Mouse (Mus musculus) thymus, adult 2 months (tissue): Measurements from ENCODE around the gene Ap5s1. TPM values are rescaled to one million over a fixed set of nuclear protein-coding genes. Genes with fewer than 3 reads are reported as not detected.

ENCODE experiments used
- DNase-seq: peaks from one replicate; pipeline ENCODE4 v3.0.0; 2021
- H3K27ac ChIP-seq: fragments of 200-500 bp; 2 replicates; pipeline ENCODE4 v1.5.1; 2012; ENCODE audit warnings: low read length, control low read depth; ENCODE audit not compliant: control insufficient read depth, insufficient read depth
- H3K27me3 ChIP-seq: fragments of 200-500 bp; 2 replicates; pipeline ENCODE4 v1.6.1; 2012; ENCODE audit warnings: mild to moderate bottlenecking, low read length, moderate library complexity, mixed read lengths; ENCODE audit not compliant: control insufficient read depth, insufficient read depth
- H3K36me3 ChIP-seq: fragments of 200-500 bp; 2 replicates; pipeline ENCODE4 v1.6.1; 2012; ENCODE audit warnings: mild to moderate bottlenecking, low read length, moderate library complexity; ENCODE audit not compliant: control insufficient read depth, insufficient read depth
- H3K4me1 ChIP-seq: fragments of 200-500 bp; replicated peaks from 2 replicates; pipeline ENCODE4 v1.6.1; 2012; ENCODE audit warnings: low read length; ENCODE audit not compliant: control insufficient read depth, insufficient read depth
- H3K4me3 ChIP-seq: fragments of 200-500 bp; 2 replicates; pipeline ENCODE4 v1.5.1; 2012; ENCODE audit warnings: mild to moderate bottlenecking, low read length, control low read depth, moderate library complexity; ENCODE audit not compliant: control insufficient read depth, insufficient read depth
- CTCF ChIP-seq: fragments of 200-500 bp; IDR thresholded peaks from 2 replicates; pipeline ENCODE4 v1.5.1; 2012; ENCODE audit warnings: mild to moderate bottlenecking, control low read depth, low read length, moderate library complexity, borderline replicate concordance; ENCODE audit not compliant: control insufficient read depth, poor library complexity, insufficient read depth; ENCODE audit errors: extremely low read depth
- POLR2A ChIP-seq: fragments of 200-500 bp; IDR thresholded peaks from 2 replicates; pipeline ENCODE4 v1.6.1; 2012; ENCODE audit warnings: mild to moderate bottlenecking, low read length, control low read depth, moderate library complexity; ENCODE audit not compliant: control insufficient read depth, poor library complexity, insufficient read depth; ENCODE audit errors: extremely low read depth
- WGBS: fragments of 180-500 bp; shearing (Covaris S2); methylation state at CpG from one replicate; pipeline ENCODE4 v1.1.7; 2018; 5-methylcytosine and 5-hydroxymethylcytosine counted together
- polyA plus RNA-seq: library from polyadenylated mRNA; depleted of rRNA; stranded (reverse); fragments of >200 nt; gene quantifications from 2 replicates; pipeline ENCODE4 v1.2.3, GENCODE M21; 2012

Ap5s1 gene
- polyA plus RNA-seq, 1 experiment = 52.7 TPM

- Histone ChIP-seq H3K4me3 (peak within 1 kb of the TSS; percentile 79), H3K27me3 (no peaks in the 10 kb centered on the region), H3K27ac (no peak within 1 kb of the TSS), H3K4me1 (peaks cover 17% of the 10 kb centered on the region), H3K36me3 (no peaks in the 10 kb centered on the region)
- peak; percentile 78 for DNase-seq
- WGBS = 15% methylated on average over 57 of the region's 57 CpGs
- TF ChIP-seq CTCF (peak; percentile 90), POLR2A (no peak)
Measured at GRCm38 (mm10) chr2:131179990-131180587, 26.8 kb upstream of the Ap5s1 start, which contains the start of gene Cenpb. Gene Cenpb (minus strand): TSS chr2:131180067.

- Histone ChIP-seq H3K27me3 (no peaks in the 10 kb centered on the region), H3K4me1 (peaks cover 36% of the 10 kb centered on the region), H3K4me3 (peak overlapping the region; percentile 73), H3K27ac (peak overlapping the region; percentile 29; the same call in 1 of the 2 replicates), H3K36me3 (no peaks in the 10 kb centered on the region)
- WGBS = 3% methylated on average over 14 of the region's 14 CpGs
- no peak for DNase-seq
- no peak for TF ChIP-seq POLR2A
- TF ChIP-seq CTCF = no peak
Measured at GRCm38 (mm10) chr2:131186343-131186742, 20.5 kb upstream of the Ap5s1 start.

- 2% methylated on average over 43 of the region's 43 CpGs for WGBS
- TF ChIP-seq CTCF = no peak
- TF ChIP-seq POLR2A = no peak
- DNase-seq = peak; percentile 85
- Histone ChIP-seq H3K27ac (peak within 1 kb of the TSS; percentile 29; the same call in 1 of the 2 replicates), H3K27me3 (no peaks in the 10 kb centered on the region), H3K4me1 (peaks cover 37% of the 10 kb centered on the region), H3K36me3 (no peaks in the 10 kb centered on the region), H3K4me3 (peak within 1 kb of the TSS; percentile 73)
Measured at GRCm38 (mm10) chr2:131186771-131187601, 19.9 kb upstream of the Ap5s1 start, which contains the start of the genes Cdc25b and Spef1. Gene Cdc25b (plus strand): TSS chr2:131186949. Gene Spef1 (minus strand): TSS chr2:131187282.

GRCm38 (mm10) chr2:131187602-131187922, 19.3 kb upstream of the Ap5s1 start:
- peaks cover 37% of the 10 kb centered on the region for H3K4me1 ChIP-seq
- WGBS = 59% methylated on average over 3 of the region's 3 CpGs
- DNase-seq = no peak
- H3K36me3 ChIP-seq = peaks cover 5% of the 10 kb centered on the region; the same call in 1 of the 2 replicates
- TF ChIP-seq CTCF = no peak
- no peak for TF ChIP-seq POLR2A
- H3K4me3 ChIP-seq = peak overlapping the region; percentile 73
- no peak overlapping the region for H3K27ac ChIP-seq
- no peaks in the 10 kb centered on the region for H3K27me3 ChIP-seq

- no peak for DNase-seq
- Histone ChIP-seq H3K4me3 (no peak overlapping the region), H3K27ac (no peak overlapping the region), H3K36me3 (peaks cover 9% of the 10 kb centered on the region), H3K4me1 (peaks cover 37% of the 10 kb centered on the region), H3K27me3 (no peaks in the 10 kb centered on the region)
- TF ChIP-seq POLR2A (no peak), CTCF (no peak)
- 81% methylated on average over 5 of the region's 5 CpGs for WGBS
Measured at GRCm38 (mm10) chr2:131188311-131188710, 18.6 kb upstream of the Ap5s1 start.

GRCm38 (mm10) chr2:131189521-131190309, 17.2 kb upstream of the Ap5s1 start:
- Histone ChIP-seq H3K4me3 (no peak overlapping the region), H3K27ac (peak overlapping the region; percentile 81), H3K27me3 (no peaks in the 10 kb centered on the region), H3K4me1 (peaks cover 37% of the 10 kb centered on the region), H3K36me3 (peaks cover 23% of the 10 kb centered on the region)
- TF ChIP-seq CTCF (no peak), POLR2A (no peak)
- WGBS = 48% methylated on average over 5 of the region's 5 CpGs
- peak; percentile 20 for DNase-seq
